15 mouse cellular contexts compared by ENCODE assay signal in the genomic region with DNA sequence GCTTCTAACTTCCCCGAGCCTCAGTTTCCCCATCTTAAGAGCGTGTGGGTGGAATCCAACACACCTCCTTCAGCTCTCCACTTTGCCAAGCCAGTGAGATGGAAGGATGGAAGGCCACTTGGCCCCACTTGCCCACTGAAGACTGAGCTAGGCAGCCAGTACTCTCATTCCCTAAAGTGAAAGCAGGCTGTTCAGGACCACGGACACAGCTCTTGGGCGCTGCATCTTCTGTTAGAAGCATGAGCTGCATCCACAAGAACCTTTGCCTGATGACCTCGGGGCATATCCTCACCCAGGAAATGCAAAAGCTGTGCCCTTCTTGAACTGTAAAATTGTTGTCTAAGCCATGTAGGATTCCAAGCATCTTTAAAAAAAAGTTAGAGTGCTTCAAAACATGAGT.
"Had no signal": no experiment of that assay in that cellular context is flagged by ENCODE, and none has a peak within 500 bp of the region (broad histone marks: within the 10 kb centered on the region; RNA-seq: fewer than 3 reads in every experiment).

No protein-coding gene starts in this region.

- H3K27ac ChIP-seq: limb, embryonic 12.5 days; liver, embryonic 13.5 days; midbrain, embryonic 15.5 days; neural tube, embryonic 12.5 days had no signal

- ATAC-seq: liver, postnatal 0 days; lung, postnatal 0 days; midbrain, embryonic 15.5 days had no signal

- H3K4me1 ChIP-seq: limb, embryonic 12.5 days; liver, embryonic 13.5 days; neural tube, embryonic 12.5 days had no signal

- H3K9ac ChIP-seq: limb, embryonic 12.5 days; liver, embryonic 13.5 days; liver, postnatal 0 days; midbrain, embryonic 15.5 days; neural tube, embryonic 12.5 days had no signal

- H3K9me3 ChIP-seq: limb, embryonic 12.5 days; liver, embryonic 13.5 days; midbrain, embryonic 15.5 days; neural tube, embryonic 12.5 days had no signal

- H3K36me3 ChIP-seq: limb, embryonic 12.5 days; liver, embryonic 13.5 days; midbrain, embryonic 15.5 days; neural tube, embryonic 12.5 days had no signal

- H3K4me2 ChIP-seq: limb, embryonic 12.5 days; liver, embryonic 13.5 days; midbrain, embryonic 15.5 days; neural tube, embryonic 12.5 days had no signal

- H3K4me3 ChIP-seq: limb, embryonic 12.5 days; liver, embryonic 13.5 days; midbrain, embryonic 15.5 days; neural tube, embryonic 12.5 days had no signal

- DNase-seq: kidney, adult 11 months; kidney, adult 9 months; kidney, postnatal 25 days; liver; liver, embryonic 13.5 days; liver, postnatal 0 days; lung, postnatal 36 days; right cerebral cortex, postnatal 4 days; spleen, adult 18-20 months; thymus, adult 18-20 months; thymus, postnatal 14 days had no signal

- H3K27me3 ChIP-seq: liver, embryonic 13.5 days; midbrain, embryonic 15.5 days; neural tube, embryonic 12.5 days had no signal
